Mouse (Mus musculus) left cerebral cortex, adult 2 months (tissue): ENCODE data around the gene Ctu2. TPM values are rescaled to one million over a fixed set of nuclear protein-coding genes. Genes with fewer than 3 reads are reported as not detected.

Source experiments
- DNase-seq, 2 experiments: peaks; one replicate each; pipeline ENCODE4 v3.0.0; 2021 to 2022; ENCODE audit warnings: low spot score in 2 of 2, mixed read lengths in 1 of 2; ENCODE audit errors: extremely low spot score in 1 of 2
- H3K27ac ChIP-seq: fragments of 200-600 bp; 2 replicates; pipeline ENCODE4 v1.8.1; 2022
- H3K4me3 ChIP-seq: fragments of 200-600 bp; 2 replicates; pipeline ENCODE4 v1.8.1; 2022
- CTCF ChIP-seq: fragments of 200-600 bp; IDR thresholded peaks from 2 replicates; pipeline ENCODE4 v1.8.1; 2022; ENCODE audit warnings: antibody characterized with exemption, mild to moderate bottlenecking, moderate library complexity
- intact Hi-C: fragments of 180-260 bp; cut with DNase I; formaldehyde crosslinking; loops from one replicate; pipeline ENCODE4 v1.15.1; 2025
- long read RNA-seq, 2 experiments: library from polyadenylated mRNA; stranded (forward); transcript quantifications; one replicate each; pipeline ENCODE4 v2.0.0; 2021; ENCODE audit warnings: borderline mapping rate in 2 of 2
- total RNA-seq, 2 experiments: library from RNA; stranded (reverse); gene quantifications; 2 replicates each; pipeline ENCODE4 v1.2.3; 2021

Gene Ctu2
- 10 to 100 TPM; 27.0 TPM for total RNA-seq
- long read RNA-seq, experiment 1, transcript Ctu2-201 (15 exons, 3,066 nt), result major isoform, 12 of 25 reads
- long read RNA-seq, experiment 1, partial matches to known transcripts, result 7 of 25 reads
- long read RNA-seq, experiment 1, other reads (novel, unspliced or antisense), result 3 of 25 reads
- long read RNA-seq, experiment 2, transcript Ctu2-201 (15 exons, 3,066 nt), result major isoform, 5 of 25 reads
- long read RNA-seq, experiment 2, partial matches to known transcripts, result 11 of 25 reads
- long read RNA-seq, experiment 2, other reads (novel, unspliced or antisense), result 8 of 25 reads

DNA sequence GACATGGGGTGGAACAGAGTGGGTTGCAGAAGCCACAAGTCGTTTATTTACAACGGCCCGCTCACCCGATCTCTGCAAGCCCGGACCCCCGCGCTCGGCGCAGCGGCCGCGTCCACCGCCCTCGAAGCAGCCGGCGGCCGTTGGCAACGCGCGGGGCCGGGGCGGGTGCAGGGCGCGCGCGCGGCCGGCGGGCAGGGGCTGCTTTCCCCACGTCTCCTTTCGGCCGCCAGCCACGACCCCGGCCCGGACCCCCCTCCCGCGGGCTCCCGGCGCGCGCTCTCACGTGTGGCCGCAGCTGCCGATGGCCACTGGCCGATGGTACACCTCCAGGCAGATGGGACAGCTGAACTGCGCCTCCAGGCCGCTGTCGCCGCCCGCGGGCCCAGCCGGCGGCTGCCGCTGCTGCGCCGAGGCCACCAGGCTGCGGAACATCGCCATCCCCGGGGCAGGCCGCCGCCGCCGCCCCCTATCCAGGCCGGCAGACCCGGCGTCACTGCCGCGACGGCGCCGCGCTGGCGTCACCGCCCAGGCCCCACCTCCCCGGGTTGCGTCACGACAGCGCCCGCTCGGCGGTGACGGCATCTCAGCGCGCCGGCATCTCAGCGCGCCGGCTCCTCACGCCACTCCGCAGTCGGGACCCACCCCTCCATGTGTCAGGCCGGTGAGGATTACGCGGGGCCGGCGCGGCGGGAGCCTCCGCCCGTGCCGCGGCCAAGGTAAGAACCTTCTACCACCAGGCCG, at the start of gene Ctu2, which contains the start of gene Rnf166:
Ctu2 (plus strand) TSS at position 564 of the 741 bp plus-strand sequence.
Rnf166 (minus strand) TSS at position 485 of the 741 bp plus-strand sequence.
- peak; percentile 93 to 97 for DNase-seq
- Histone ChIP-seq H3K4me3 (peak within 1 kb of the TSS; percentile 91), H3K27ac (peak within 1 kb of the TSS; percentile 93)
- no peak for TF ChIP-seq CTCF
- intact Hi-C loops, result loop anchor here (1.0 to 10.0 kb wide), 4 partner anchors 14 to 191 kb away; partner anchors contain the start of genes Mvd, Zc3h18 and Zfpm1

DNA sequence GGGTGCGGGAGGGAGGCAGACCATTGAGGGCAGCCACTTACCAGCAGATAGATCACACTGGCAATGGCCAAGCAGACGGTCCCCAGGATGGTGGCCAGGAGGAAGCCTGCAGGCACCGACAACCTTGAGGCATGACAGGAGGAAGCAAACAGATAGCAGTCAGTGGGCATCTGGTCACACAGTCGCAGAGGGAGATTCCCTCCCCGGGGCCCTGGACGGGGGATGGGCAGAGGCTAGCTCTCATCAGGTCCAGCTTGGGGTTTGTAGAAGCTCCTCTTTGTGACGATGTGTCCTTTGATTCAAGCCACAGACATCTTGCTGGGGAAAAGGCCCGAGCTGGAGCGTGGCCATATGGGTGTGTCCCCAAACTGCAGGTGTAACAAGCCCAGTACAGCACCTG, 49.8 kb upstream of the Ctu2 start:
- Histone ChIP-seq H3K27ac (no peak overlapping the region), H3K4me3 (no peak overlapping the region)
- DNase-seq, result no peak
- intact Hi-C loops, result no loop called here
- TF ChIP-seq CTCF, result no peak

- no peak for TF ChIP-seq CTCF
- intact Hi-C loops, result no loop called here
- no peak for DNase-seq
- Histone ChIP-seq H3K4me3 (no peak overlapping the region), H3K27ac (no peak overlapping the region)
Observed at GRCm38 (mm10) chr8:122427607-122428006, 48.3 kb upstream of the Ctu2 start.

GRCm38 (mm10) chr8:122428163-122428562, 47.8 kb upstream of the Ctu2 start:
- Histone ChIP-seq H3K4me3 (no peak overlapping the region), H3K27ac (no peak overlapping the region)
- intact Hi-C loops, result no loop called here
- no peak for TF ChIP-seq CTCF
- DNase-seq, result no peak

- Histone ChIP-seq H3K4me3 (no peak overlapping the region), H3K27ac (no peak overlapping the region)
- DNase-seq, result no peak
- TF ChIP-seq CTCF, result no peak
- intact Hi-C loops, result no loop called here
Observed at GRCm38 (mm10) chr8:122430058-122430636, 45.8 kb upstream of the Ctu2 start.

- no peak for DNase-seq
- H3K4me3 ChIP-seq, result no peak overlapping the region
- no peak for TF ChIP-seq CTCF
- intact Hi-C loops, result no loop called here
- H3K27ac ChIP-seq, result no peak overlapping the region
Observed at GRCm38 (mm10) chr8:122430646-122431045, 45.3 kb upstream of the Ctu2 start.

- TF ChIP-seq CTCF, result no peak
- no peak for DNase-seq
- intact Hi-C loops, result no loop called here
- Histone ChIP-seq H3K27ac (peak overlapping the region; percentile 65), H3K4me3 (peak overlapping the region; percentile 36)
Observed at GRCm38 (mm10) chr8:122431694-122432442, 44.1 kb upstream of the Ctu2 start.

DNA sequence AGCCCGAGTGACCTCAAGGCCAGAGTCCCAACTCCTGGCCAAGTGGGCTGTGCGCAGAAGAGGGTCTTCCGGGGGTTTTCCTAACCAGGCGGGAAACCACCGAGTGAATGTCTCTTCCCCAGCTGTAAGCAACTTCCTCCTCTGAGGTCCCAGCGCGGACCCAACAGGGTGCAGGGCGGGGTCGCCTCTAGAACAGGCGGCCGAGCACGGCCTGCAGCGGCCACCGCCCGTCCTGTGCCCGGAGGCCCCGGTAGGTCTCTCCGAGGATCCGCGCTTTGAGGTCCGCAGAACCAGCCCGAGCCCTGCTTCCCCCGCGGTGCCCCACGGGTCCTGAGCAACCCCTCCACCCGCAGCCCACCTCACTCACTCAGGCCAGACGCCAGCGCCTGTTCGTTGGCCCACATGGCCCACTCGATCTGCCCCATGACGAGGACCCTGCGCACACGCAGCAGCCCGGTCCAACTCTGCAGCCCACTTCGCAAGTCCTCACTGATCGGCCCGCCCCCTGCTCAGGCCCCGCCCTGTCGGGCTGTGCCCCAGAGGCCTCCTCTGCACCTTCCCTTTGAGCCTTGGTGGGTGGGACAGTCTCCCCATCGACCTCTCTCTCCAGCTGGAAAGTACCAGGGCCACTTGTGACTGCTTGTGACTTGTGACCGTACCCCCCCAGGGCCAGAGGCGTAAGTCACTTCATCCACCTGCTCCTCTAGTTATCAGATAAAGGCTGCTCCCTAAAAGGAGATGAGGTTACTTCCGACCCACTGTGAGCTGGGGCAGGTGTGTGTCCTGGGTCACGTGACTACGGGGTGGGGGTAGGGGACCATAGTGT, 43.3 kb upstream of the Ctu2 start, which contains the start of gene Cyba:
Cyba (minus strand) TSS at position 488 of the 826 bp plus-strand sequence.
- TF ChIP-seq CTCF, result no peak
- no peak for DNase-seq
- H3K4me3 ChIP-seq, result peak within 1 kb of the TSS; percentile 36
- intact Hi-C loops, result no loop called here
- peak within 1 kb of the TSS; percentile 65 for H3K27ac ChIP-seq

DNA sequence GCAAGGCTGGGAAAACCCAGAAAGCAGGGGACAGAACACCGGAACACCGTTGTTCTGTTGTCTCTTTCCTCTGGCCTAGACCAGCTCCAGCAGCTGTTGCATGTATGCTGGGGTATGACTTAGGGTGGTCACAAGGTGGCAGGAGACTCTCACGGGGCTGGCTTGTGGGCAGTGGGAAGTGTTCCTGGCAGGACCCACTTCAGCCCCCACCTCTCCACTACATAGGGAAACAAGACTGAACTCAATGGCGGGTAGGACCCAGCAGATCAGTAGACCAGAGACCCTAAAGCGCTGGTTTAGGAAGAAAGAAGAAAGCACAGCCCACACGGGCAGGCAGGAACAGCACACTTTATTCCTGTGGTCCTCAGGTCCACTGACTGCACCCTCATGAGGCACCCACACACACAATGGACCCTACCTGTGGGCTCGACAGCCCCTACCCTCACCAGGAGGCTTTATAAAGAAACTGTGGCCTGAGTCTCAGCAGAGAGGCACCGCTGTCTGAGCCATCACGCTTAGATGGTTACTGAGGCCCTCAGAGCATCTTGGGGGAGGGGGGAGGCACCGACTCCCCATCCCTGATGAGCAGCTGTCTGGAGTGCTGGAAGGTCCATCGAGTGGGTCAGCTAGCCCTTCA, 42.6 kb upstream of the Ctu2 start:
- DNase-seq, result no peak
- no peak; the same call in none of the 2 replicates for TF ChIP-seq CTCF
- Histone ChIP-seq H3K4me3 (no peak overlapping the region), H3K27ac (no peak overlapping the region)
- intact Hi-C loops, result no loop called here

DNA sequence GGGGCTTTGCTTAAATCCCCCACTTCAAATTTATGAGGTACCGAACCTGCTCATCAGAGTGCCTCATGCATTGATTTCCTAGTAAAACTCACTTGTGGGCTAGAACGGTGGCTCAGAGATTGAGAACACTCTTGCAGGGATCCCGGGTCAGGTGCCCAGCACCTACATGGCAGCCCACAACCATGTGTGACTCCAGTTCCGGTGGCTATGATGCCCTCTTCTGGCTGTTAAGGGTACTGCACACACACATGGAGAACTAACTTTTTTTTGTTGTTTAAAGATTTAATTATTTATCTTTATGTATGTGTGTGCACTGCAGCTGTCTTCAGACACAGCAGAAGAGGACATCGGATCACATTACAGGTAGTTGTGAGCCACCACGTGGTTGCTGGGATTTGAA, 40.6 kb upstream of the Ctu2 start:
- Histone ChIP-seq H3K27ac (no peak overlapping the region), H3K4me3 (no peak overlapping the region)
- intact Hi-C loops, result no loop called here
- no peak for DNase-seq
- TF ChIP-seq CTCF, result peak; percentile 44
